Mouse (Mus musculus) embryo, embryonic 9.5 days (tissue): ENCODE results near the gene Rhbdf2.

ENCODE experiments used
- DNase-seq: peaks from one replicate; pipeline ENCODE4 v3.0.0-alpha.2; 2017; ENCODE audit errors: extremely low spot score

Rhbdf2 gene

GRCm38 (mm10) chr11:116659027-116659621, 32.3 kb upstream of the Rhbdf2 start:
- DNase-seq = no peak

DNA sequence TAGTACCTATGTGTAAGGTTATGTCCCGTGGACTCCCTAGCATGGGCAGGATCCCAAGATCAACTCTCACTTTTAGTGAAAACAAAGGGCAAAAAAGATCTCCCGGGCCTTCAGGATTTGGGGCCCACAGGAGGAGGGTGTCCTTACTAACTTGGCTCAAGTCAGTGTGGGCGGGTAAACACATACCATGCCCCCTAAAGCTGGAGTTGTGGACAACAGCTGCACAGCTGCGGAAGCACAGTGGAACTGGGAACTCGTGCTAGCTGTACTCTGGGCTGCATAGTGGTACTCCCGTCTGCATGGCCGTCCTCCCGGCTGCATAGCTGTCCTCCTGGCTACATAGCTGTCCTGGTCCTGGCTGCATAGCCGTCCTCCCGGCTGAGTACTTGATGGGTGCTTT, 31.4 kb upstream of the Rhbdf2 start:
- no peak for DNase-seq

DNA sequence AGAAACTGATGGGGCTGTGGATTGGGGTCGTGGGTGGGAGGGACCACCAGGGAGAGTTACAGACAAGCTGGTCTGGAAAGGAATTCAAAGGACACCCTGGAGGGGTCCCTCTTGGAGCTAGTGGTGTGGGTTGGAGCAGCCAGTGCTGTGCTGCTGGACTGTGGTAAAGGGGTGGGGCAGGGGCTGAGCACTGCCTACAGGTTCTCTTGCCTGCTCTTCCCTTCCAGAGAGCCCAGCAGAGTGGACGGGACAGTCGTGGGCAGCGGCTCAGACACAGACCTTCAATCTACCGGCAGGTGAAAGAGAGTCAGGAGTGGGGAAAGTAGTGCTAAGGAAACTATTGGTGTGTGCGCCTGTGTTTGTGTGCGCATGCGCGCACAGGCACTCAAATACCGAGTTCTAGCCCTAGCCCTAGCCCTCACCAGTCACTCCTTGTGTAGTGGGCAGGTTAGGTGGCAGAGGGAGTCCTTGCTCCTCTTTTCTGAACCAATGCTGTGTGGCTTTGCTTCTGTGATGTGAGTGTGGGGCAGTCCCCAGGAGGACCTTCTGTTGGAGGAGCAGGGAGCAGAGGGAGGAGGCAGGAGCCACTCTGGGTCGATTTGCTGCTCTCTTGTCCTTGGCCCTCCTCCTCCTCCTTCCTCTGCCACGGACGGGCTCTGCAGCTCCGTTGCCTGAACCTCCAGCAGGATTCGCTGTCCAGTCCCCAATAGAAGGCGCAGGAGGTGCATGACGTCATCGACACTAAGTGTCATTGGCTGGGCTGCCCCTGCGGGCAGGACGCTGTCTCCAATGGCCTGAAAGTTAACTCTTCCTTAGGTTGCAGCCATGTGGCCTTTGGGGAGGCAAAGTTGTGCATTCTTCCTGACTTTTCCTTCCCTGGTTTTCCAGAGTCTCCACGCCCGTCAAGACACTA, 30.7 kb upstream of the Rhbdf2 start:
- peak; percentile 92 for DNase-seq

DNA sequence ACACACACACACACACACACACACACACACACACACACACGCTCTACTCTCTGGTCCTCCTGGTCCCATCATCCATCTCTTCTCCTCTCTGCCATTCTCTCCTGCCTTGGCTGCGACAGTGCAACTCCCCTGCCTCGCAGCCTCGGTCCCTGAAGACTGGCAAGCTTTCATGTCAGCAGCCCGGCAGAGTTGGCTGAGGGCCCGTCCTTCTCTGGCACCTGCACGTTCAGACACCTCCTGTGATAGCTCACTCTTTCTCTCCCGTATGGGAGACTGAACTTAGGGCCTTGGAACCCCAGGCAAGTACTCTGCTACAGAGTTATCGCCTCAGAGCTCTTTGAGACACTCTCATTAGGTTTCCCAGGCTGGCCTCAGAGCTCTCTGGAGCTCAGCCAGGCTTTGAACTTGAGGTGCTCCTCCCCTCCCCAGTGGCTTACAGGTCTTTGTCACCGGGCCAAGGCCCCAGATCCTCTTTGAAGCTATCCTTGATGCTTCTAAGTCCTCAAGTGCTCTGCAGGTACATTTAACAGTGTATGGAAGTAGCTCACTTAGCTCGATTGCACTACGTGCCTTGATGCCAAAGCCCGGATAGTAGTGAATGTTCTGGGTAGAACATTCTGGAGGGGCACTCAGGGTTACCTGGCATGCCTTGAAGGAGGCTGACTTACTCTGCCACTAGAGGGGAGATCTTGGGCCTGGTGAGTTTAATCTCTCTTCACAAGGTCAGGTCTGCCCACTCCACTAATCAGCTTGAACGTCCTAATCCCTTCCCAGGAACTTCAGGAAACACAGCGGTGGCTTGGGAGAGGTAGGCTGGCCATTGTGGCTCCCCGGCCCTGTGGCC, 29.8 kb upstream of the Rhbdf2 start:
- no peak for DNase-seq

- no peak for DNase-seq
Observed at GRCm38 (mm10) chr11:116654255-116654821, 27.5 kb upstream of the Rhbdf2 start, which contains the start of gene Cygb. Gene Cygb, minus strand, starts transcription at chr11:116654313.

DNA sequence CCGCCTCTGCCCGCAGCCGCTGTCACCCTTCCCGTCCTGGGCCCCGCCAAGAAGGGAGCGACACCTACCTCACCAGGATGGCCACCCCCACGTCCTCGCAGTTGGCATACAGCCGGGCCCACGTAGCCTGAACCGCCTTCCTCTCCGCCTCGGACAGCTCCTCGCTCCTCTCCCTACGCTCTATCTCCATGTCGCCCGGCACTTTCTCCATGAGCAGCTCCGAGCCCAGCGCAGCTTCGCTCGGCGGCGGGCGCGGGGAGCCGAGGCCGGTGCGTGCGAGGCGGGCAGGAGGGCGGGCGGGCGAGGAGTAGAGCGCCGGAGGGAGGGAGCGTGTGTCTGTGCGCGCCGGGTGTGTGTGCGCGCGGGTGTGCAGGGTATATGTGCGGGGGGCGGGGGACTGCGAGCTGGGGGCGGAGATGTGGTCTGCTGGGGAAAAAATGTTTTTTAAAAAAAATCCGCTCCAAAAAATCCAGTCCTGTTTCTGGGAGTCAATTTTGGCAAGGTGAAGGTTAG, 26.9 kb upstream of the Rhbdf2 start:
- DNase-seq = peak; percentile 51

- DNase-seq = no peak
Observed at GRCm38 (mm10) chr11:116653234-116653633, 26.4 kb upstream of the Rhbdf2 start, which contains the start of gene Prcd. Gene Prcd, plus strand, starts transcription at chr11:116653534.

- no peak for DNase-seq
Observed at GRCm38 (mm10) chr11:116652330-116653098, 25.7 kb upstream of the Rhbdf2 start.

DNA sequence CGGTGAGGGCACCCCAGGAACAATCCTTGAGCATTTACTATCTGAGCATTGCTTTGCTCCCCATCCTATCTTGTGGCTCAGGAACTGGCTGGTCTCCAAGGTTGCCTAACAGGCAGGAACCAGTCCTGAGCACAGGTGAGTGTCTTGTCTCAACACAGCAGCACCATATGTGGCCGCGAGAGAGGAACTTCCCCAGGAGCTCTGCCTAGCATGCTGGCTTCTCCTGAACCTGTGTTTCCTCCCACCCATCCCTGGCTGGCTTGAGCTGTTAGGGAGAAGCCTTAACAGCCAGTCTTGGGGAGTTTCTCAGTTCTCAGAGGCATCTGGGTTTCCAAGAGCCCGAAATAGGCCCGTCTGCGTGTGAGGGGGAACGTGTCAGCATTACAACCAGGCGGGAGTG, 24.5 kb upstream of the Rhbdf2 start:
- DNase-seq = no peak

- DNase-seq = no peak
Observed at GRCm38 (mm10) chr11:116650811-116651210, 24.0 kb upstream of the Rhbdf2 start.

- DNase-seq = no peak
Observed at GRCm38 (mm10) chr11:116649711-116650337, 23.0 kb upstream of the Rhbdf2 start.

DNA sequence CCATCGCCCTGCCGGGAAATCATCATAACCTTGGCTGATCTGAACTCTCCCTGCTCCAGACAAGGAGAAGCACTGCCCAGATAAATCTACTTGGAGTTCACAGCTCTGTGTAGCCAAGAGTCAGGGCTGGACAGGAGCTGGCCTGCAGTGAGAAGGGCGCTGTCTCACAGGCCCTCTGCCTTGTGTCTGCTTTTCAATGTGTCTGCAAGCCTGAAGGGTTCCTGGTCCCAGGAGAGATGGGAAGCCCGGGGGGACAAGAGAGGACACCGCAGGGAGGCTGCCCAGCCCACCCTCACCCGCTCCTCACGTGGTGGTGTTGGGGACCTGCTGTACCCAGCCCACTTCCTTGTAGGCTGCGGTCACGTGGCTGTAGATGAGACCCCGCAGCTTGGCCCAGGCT, 22.2 kb upstream of the Rhbdf2 start:
- no peak for DNase-seq

DNA sequence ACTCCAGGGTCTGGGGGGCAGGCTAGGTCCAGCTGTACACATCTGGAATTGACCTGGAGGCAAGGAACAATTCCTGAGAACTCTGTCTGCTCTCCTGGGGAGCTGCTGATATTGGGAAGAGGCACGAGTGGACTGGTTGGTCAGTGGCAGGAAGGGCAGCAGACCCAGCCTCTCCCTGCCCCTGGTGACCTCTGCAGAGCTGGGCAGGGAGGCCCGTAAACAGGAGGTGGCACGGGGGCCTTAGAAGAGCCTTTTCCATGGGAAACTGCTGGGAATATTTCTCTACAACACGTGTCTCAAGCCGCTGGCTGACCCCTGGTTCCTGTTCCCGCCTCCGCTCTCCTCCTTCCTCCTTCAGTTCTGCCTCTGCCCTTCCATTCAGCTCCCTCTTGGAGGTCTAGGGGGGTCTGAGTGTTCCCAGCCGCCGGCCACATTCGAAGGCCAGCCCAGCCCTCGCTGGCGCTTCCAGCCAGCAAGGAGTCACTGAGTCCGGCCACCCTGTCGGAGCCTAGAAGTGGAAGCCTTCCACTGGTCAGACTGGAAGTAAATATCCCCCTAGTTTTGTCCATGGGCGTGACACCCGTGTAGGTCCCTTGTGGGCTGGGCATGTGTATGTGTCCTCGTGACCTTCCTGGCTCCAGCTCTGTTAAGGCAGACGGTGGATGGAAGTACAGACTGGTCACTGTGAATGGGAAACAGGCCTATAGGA, 21.5 kb upstream of the Rhbdf2 start:
- DNase-seq = no peak

GRCm38 (mm10) chr11:116647340-116647991, 20.6 kb upstream of the Rhbdf2 start:
- peak; percentile 52 for DNase-seq

GRCm38 (mm10) chr11:116646771-116647170, 20.0 kb upstream of the Rhbdf2 start:
- DNase-seq = no peak

GRCm38 (mm10) chr11:116646136-116646535, 19.3 kb upstream of the Rhbdf2 start:
- no peak for DNase-seq

- DNase-seq = no peak
Observed at GRCm38 (mm10) chr11:116645446-116646110, 18.8 kb upstream of the Rhbdf2 start.
